Mouse (Mus musculus): Measurements from ENCODE around the gene Speer4a.
"Not testable (repeated sequence)": the region's sequence is repeated elsewhere in the genome, so short reads cannot be mapped to it uniquely, and the experiment has no call there.

Gene Speer4a

GRCm38 (mm10) chr5:26039458-26039857 lies at the start of gene Speer4a:
Gene Speer4a, minus strand, starts transcription at chr5:26039558.
- DNase-seq (ENCODE audit: low read depth, low spot score): not testable (repeated sequence)

GRCm38 (mm10) chr5:26079023-26079422 lies 39.7 kb upstream of the Speer4a start:
- peak; percentile 2 for DNase-seq (ENCODE audit: low read depth, low spot score)

GRCm38 (mm10) chr5:26070716-26071115 lies 31.4 kb upstream of the Speer4a start:
- DNase-seq (ENCODE audit: low read depth, low spot score): no peak

DNA sequence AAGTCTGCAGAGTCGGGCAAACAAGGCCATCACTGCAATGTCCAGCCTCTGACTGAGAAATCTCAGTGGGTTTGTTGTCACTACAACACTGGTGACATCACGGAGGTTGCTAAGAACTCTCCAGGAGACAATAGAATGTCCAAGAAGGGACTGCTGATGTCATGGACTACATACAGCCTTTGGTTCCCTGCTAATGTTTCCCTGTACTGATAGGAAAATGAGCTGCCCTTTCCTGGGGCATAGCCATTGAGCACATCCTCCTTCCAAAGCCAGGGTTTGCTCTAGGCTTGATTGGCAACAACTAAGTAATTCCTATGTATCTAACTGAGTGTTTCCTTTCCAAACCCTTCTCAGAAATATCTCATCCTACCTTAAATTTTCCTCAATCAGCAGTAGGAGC lies 19.1 kb upstream of the Speer4a start, which contains the start of gene Gm7347:
TSS of gene Gm7347 (minus strand) at position 101 of the 400 bp plus-strand sequence.
- not testable (repeated sequence) for DNase-seq (ENCODE audit: low read depth, low spot score)

DNA sequence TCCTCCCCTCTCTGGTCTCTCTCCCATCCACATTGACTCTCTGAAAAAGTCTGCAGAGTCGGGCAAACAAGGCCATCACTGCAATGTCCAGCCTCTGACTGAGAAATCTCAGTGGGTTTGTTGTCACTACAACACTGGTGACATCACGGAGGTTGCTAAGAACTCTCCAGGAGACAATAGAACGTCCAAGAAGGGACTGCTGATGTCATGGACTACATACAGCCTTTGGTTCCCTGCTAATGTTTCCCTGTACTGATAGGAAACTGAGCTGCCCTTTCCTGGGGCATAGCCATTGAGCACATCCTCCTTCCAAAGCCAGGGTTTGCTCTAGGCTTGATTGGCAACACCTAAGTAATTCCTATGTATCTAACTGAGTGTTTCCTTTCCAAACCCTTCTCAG lies 16.5 kb downstream of the Speer4a start, which contains the start of gene Gm5862:
TSS of gene Gm5862 (minus strand) at position 101 of the 400 bp plus-strand sequence.
- not testable (repeated sequence) for DNase-seq (ENCODE audit: low read depth, low spot score)

GRCm38 (mm10) chr5:26007697-26008096 lies 31.7 kb downstream of the Speer4a start:
- DNase-seq (ENCODE audit: low read depth, low spot score): not testable (repeated sequence)

DNA sequence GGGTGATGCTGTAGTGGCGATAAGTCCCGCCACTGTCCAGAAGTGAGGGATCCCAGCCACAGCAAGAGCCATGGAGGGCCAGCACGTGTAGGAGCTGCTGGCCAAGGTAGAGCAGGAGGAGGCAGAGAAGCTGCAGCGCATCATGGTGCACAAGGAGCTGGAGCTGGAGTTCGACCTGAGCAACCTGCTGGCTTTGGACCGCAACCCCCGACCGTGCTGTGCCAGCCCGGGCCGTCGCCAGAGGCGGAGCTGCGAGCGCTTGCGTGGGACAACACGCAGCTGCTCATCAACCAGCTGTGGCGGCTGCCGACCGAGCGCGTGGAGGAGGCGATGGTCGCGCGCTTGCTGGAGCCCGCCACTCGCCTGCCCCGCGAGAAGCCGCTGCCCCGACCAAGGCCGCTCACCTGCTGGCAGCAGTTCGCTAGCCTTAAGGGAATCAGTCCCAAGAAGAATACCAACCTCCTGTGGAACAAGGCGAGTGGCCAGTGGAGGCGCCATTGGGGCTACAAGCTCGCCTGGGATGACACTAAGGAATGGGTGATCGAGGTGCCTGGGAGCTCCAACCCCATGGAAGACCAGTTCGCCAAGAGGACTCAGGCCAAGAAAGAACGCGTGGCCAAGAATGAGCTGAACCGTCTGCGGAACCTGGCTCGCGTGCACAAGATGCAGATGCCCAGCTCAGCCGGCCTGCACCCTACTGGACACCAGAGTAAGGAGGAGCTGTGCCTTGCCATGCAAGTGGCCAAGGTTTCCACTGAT lies 32.2 kb downstream of the Speer4a start:
- peak; percentile 37 for DNase-seq (ENCODE audit: low read depth, low spot score)

DNA sequence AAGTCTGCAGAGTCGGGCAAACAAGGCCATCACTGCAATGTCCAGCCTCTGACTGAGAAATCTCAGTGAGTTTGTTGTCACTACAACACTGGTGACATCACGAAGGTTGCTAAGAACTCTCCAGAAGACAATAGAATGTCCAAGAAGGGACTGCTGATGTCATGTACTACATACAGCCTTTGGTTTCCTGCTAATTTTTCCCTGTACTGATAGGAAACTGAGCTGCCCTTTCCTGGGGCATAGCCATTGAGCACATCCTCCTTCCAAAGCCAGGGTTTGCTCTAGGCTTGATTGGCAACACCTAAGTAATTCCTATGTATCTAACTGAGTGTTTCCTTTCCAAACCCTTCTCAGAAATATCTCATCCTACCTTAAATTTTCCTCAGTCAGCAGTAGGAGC lies 34.7 kb downstream of the Speer4a start, which contains the start of gene Gm1979:
TSS of gene Gm1979 (minus strand) at position 101 of the 400 bp plus-strand sequence.
- not testable (repeated sequence) for DNase-seq (ENCODE audit: low read depth, low spot score)

DNA sequence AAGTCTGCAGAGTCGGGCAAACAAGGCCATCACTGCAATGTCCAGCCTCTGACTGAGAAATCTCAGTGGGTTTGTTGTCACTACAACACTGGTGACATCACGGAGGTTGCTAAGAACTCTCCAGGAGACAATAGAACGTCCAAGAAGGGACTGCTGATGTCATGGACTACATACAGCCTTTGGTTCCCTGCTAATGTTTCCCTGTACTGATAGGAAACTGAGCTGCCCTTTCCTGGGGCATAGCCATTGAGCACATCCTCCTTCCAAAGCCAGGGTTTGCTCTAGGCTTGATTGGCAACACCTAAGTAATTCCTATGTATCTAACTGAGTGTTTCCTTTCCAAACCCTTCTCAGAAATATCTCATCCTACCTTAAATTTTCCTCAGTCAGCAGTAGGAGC lies 50.8 kb downstream of the Speer4a start, which contains the start of gene Gm21698:
TSS of gene Gm21698 (minus strand) at position 101 of the 400 bp plus-strand sequence.
- DNase-seq (ENCODE audit: low read depth, low spot score): not testable (repeated sequence)

Data from mesoderm, embryonic 11.5 days (tissue).